Mouse (Mus musculus) intestine, embryonic 14.5 days (tissue): Measurements from ENCODE around the gene Igfals. TPM values are rescaled to one million over a fixed set of nuclear protein-coding genes. Genes with fewer than 3 reads are reported as not detected.

Experiments used
- ATAC-seq: fragments of 200-750 bp; cut with Nextera tagmentation; replicated peaks from 2 replicates; pipeline ENCODE4 v1.8.0; 2017; ENCODE audit warnings: low read depth, moderate number of reproducible peaks, moderate TSS enrichment, moderate library complexity; ENCODE audit not compliant: low FRiP score, low TSS enrichment
- DNase-seq: peaks from one replicate; pipeline ENCODE4 v3.0.0-alpha.2; 2018; ENCODE audit warnings: low spot score
- H3K27ac ChIP-seq: fragments of 300-500 bp; sonication (generic); 2 replicates; pipeline ENCODE4 v1.5.1; 2014; ENCODE audit warnings: low read depth, mild to moderate bottlenecking, control low read depth
- H3K27me3 ChIP-seq: fragments of 300-500 bp; sonication (generic); replicated peaks from 2 replicates; pipeline ENCODE4 v1.6.1; 2014; ENCODE audit warnings: low read length, control low read depth; ENCODE audit not compliant: control insufficient read depth, insufficient read depth
- H3K36me3 ChIP-seq: fragments of 300-500 bp; sonication (generic); 2 replicates; pipeline ENCODE4 v1.6.1; 2014; ENCODE audit warnings: low read length, control low read depth; ENCODE audit not compliant: control insufficient read depth, insufficient read depth
- H3K4me1 ChIP-seq: fragments of 300-500 bp; sonication (generic); replicated peaks from 2 replicates; pipeline ENCODE4 v1.6.1; 2014; ENCODE audit warnings: low read length, control low read depth, mixed read lengths; ENCODE audit not compliant: control insufficient read depth, insufficient read depth
- H3K4me2 ChIP-seq: fragments of 300-500 bp; sonication (generic); 2 replicates; pipeline ENCODE4 v1.6.1; 2014; ENCODE audit warnings: low read length
- H3K4me3 ChIP-seq: fragments of 300-500 bp; sonication (generic); 2 replicates; pipeline ENCODE4 v1.5.1; 2014; ENCODE audit warnings: low read depth, low read length, control low read depth, mixed read lengths
- H3K9ac ChIP-seq: fragments of 300-500 bp; sonication (generic); 2 replicates; pipeline ENCODE4 v1.6.1; 2014; ENCODE audit warnings: mild to moderate bottlenecking, low read length
- H3K9me3 ChIP-seq: fragments of 300-500 bp; sonication (generic); 2 replicates; pipeline ENCODE4 v1.6.1; 2016; ENCODE audit warnings: low read length, control low read depth; ENCODE audit not compliant: control insufficient read depth
- WGBS: fragments of 180-500 bp; shearing (Covaris S2); extraction: QIAGEN DNeasy Blood & Tissue Kit; methylation state at CpG from one replicate; pipeline ENCODE4 v1.1.7; 2014; 5-methylcytosine and 5-hydroxymethylcytosine counted together
- polyA plus RNA-seq: library from polyadenylated mRNA; unstranded; fragments of >200 nt; fragmentation: Nextera tagmentation; extraction: Ambion mirVana; gene quantifications from 2 replicates; pipeline ENCODE4 v1.2.1, GENCODE M21; 2014

The Igfals gene
- polyA plus RNA-seq, 1 experiment from 2014 or later, result 0.84 TPM

GRCm38 (mm10) chr17:24894061-24894994 lies 28.5 kb downstream of the Igfals start:
- Histone ChIP-seq H3K36me3 (peaks cover 67% of the 10 kb centered on the region), H3K4me1 (peaks cover 27% of the 10 kb centered on the region), H3K27ac (peak overlapping the region; percentile 69; the same call in 1 of the 2 replicates), H3K4me3 (peak overlapping the region; percentile 97), H3K27me3 (no peaks in the 10 kb centered on the region), H3K9ac (peak overlapping the region; percentile 85), H3K4me2 (peak overlapping the region; percentile 83), H3K9me3 (no peaks in the 10 kb centered on the region)
- DNase-seq (no peak), ATAC-seq (no peak)
- 11% methylated on average over 31 of the region's 31 CpGs for WGBS

- peak; percentile 93 for DNase-seq
- ATAC-seq, result peak; percentile 47
- peaks cover 67% of the 10 kb centered on the region for H3K36me3 ChIP-seq
- WGBS, result under 1% methylated on average over 62 of the region's 62 CpGs
- no peaks in the 10 kb centered on the region for H3K9me3 ChIP-seq
- H3K4me3 ChIP-seq, result peak within 1 kb of the TSS; percentile 97
- H3K27me3 ChIP-seq, result no peaks in the 10 kb centered on the region
- H3K4me1 ChIP-seq, result peaks cover 27% of the 10 kb centered on the region
- peak within 1 kb of the TSS; percentile 85 for H3K9ac ChIP-seq
- peak within 1 kb of the TSS; percentile 83 for H3K4me2 ChIP-seq
- peak within 1 kb of the TSS; percentile 69 for H3K27ac ChIP-seq
These were observed 29.3 kb downstream of the Igfals start, which contains the start of the genes Eme2 and Mrps34 for GRCm38 (mm10) chr17:24894995-24895547. TSS of gene Eme2 (minus strand) at chr17:24895087. TSS of gene Mrps34 (plus strand) at chr17:24895116.

- peak; percentile 3; the same call in 1 of the 2 replicates for ATAC-seq
- no peaks in the 10 kb centered on the region for H3K9me3 ChIP-seq
- DNase-seq, result no peak
- H3K4me3 ChIP-seq, result peak overlapping the region; percentile 97
- no peaks in the 10 kb centered on the region for H3K27me3 ChIP-seq
- peaks cover 27% of the 10 kb centered on the region for H3K4me1 ChIP-seq
- peak overlapping the region; percentile 69; the same call in 1 of the 2 replicates for H3K27ac ChIP-seq
- peak overlapping the region; percentile 83 for H3K4me2 ChIP-seq
- WGBS, result 11% methylated on average over 23 of the region's 23 CpGs
- H3K36me3 ChIP-seq, result peaks cover 67% of the 10 kb centered on the region
- peak overlapping the region; percentile 85 for H3K9ac ChIP-seq
These were observed 29.9 kb downstream of the Igfals start for GRCm38 (mm10) chr17:24895571-24896240.

GRCm38 (mm10) chr17:24896241-24896992 lies 30.6 kb downstream of the Igfals start, which contains the start of gene Nme3:
TSS of gene Nme3 (plus strand) at chr17:24896500.
- 1% methylated on average over 50 of the region's 50 CpGs for WGBS
- peak; percentile 82 for ATAC-seq
- Histone ChIP-seq H3K9ac (peak within 1 kb of the TSS; percentile 85), H3K36me3 (peaks cover 67% of the 10 kb centered on the region), H3K4me3 (peak within 1 kb of the TSS; percentile 97), H3K4me2 (peak within 1 kb of the TSS; percentile 83), H3K27me3 (no peaks in the 10 kb centered on the region), H3K27ac (peak within 1 kb of the TSS; percentile 69), H3K4me1 (peaks cover 27% of the 10 kb centered on the region), H3K9me3 (no peaks in the 10 kb centered on the region)
- peak; percentile 90 for DNase-seq

GRCm38 (mm10) chr17:24896993-24897269 lies 31.1 kb downstream of the Igfals start:
- H3K4me1 ChIP-seq, result peaks cover 27% of the 10 kb centered on the region
- peaks cover 67% of the 10 kb centered on the region for H3K36me3 ChIP-seq
- no peaks in the 10 kb centered on the region for H3K27me3 ChIP-seq
- ATAC-seq (no peak), DNase-seq (no peak)
- peak overlapping the region; percentile 54; the same call in 1 of the 2 replicates for H3K27ac ChIP-seq
- peak overlapping the region; percentile 85 for H3K9ac ChIP-seq
- no peaks in the 10 kb centered on the region for H3K9me3 ChIP-seq
- H3K4me2 ChIP-seq, result peak overlapping the region; percentile 83
- WGBS, result 28% methylated on average over 11 of the region's 11 CpGs
- H3K4me3 ChIP-seq, result peak overlapping the region; percentile 97

DNA sequence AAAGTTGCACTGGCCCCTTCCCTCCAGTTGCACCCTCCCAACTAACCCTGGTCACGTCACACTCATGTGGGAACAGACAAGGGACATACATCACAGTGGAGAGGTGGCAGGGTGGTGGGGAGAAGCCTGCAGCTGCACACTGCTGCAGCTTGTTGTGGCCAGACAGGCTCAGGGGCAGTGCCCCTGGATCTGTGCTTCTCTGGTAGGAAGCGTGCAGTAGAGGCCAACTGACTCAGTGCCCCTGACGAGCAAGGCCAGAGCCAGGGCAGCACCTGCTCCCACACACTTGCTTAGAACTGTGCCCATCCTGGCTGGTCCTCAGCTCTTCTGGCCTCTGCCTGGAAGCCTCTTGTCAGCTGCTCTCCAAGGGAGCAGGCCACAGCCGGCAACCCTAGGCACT lies 31.8 kb downstream of the Igfals start:
- H3K27me3 ChIP-seq, result no peaks in the 10 kb centered on the region
- H3K9me3 ChIP-seq, result no peaks in the 10 kb centered on the region
- peak overlapping the region; percentile 97 for H3K4me3 ChIP-seq
- peaks cover 27% of the 10 kb centered on the region for H3K4me1 ChIP-seq
- no peak for DNase-seq
- no peak overlapping the region for H3K27ac ChIP-seq
- 73% methylated on average over 4 of the region's 4 CpGs for WGBS
- H3K36me3 ChIP-seq, result peaks cover 67% of the 10 kb centered on the region
- no peak overlapping the region for H3K9ac ChIP-seq
- ATAC-seq, result no peak
- peak overlapping the region; percentile 83; the same call in 1 of the 2 replicates for H3K4me2 ChIP-seq

DNA sequence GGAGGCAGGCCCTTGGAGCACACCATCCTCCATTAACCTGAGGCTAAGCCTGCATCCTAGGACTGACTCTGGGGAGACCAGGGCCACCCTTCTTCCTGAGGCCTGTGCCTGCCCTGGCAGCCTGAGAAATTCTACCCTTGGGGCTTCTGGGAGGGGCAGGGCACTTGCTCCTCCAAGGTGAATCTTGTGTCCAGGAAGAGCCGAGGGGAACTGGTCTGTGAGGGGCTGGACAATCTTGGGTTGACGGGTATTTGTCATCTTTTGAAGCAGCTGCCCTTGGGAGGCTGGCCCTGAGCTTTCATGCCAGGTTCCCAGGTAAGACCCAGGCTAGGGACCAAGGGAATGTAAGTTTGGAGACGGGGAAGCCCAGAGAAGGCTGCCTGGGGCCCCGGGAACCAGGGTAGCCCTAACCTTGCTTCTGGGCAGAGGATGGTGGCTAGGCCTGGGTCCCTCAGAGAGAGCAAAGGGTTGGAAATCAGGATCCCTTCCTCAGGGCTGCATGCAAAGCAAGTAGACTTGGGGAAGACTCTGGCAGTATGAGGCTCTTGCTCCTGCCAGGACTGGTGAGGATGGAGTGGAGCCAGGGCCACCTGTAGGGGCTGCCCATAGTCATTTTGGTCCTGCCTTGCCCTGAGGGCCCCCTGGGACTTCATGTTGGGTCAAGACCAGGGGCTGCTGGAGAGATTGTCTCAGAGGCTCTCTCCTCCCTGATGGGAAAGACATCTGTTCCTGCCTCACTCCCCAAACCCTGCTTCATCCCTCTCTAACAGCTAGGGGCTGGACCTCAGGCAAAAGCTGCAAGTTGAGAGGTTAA lies 32.5 kb downstream of the Igfals start:
- ATAC-seq, result no peak
- H3K36me3 ChIP-seq, result peaks cover 67% of the 10 kb centered on the region
- peaks cover 27% of the 10 kb centered on the region for H3K4me1 ChIP-seq
- no peak overlapping the region for H3K9ac ChIP-seq
- DNase-seq, result no peak
- 72% methylated on average over 4 of the region's 4 CpGs for WGBS
- H3K4me3 ChIP-seq, result no peak overlapping the region
- H3K4me2 ChIP-seq, result no peak overlapping the region
- H3K27ac ChIP-seq, result no peak overlapping the region
- no peaks in the 10 kb centered on the region for H3K27me3 ChIP-seq
- no peaks in the 10 kb centered on the region for H3K9me3 ChIP-seq
